Mouse (Mus musculus) left cerebral cortex, adult 6 months (tissue): ENCODE measurements around the gene Mtmr10. TPM values are rescaled to one million over a fixed set of nuclear protein-coding genes. Genes with fewer than 3 reads are reported as not detected.

Experiments
- long read RNA-seq, 2 experiments: library from polyadenylated mRNA; unstranded; transcript quantifications; one replicate each; pipeline ENCODE4 v2.0.0; 2019 to 2020
- polyA plus RNA-seq: library from polyadenylated mRNA; unstranded; fragments of <200 nt; fragmentation: Nextera tagmentation; gene quantifications from 2 replicates; pipeline ENCODE4 v1.2.3, GENCODE M21; 2021

Mtmr10 gene
- 2.9 and 3.4 TPM in 2 replicates for polyA plus RNA-seq
- long read RNA-seq, experiment 1, full-length matches to known transcripts: 24 of 42 reads
- long read RNA-seq, experiment 1, partial matches to known transcripts: 5 of 42 reads
- long read RNA-seq, experiment 1, other reads (novel, unspliced or antisense): 13 of 42 reads
- long read RNA-seq, experiment 2, partial matches to known transcripts: 2 of 5 reads
- long read RNA-seq, experiment 2, other reads (novel, unspliced or antisense): 3 of 5 reads

GRCm38 (mm10) chr7:64287414-64288091 is at the start of gene Mtmr10:
Gene Mtmr10, plus strand, starts transcription at chr7:64287653.

GRCm38 (mm10) chr7:64373830-64374562 is 86.5 kb downstream of the Mtmr10 start, which contains the start of gene Fan1:
Gene Fan1, minus strand, starts transcription at chr7:64374095.

Other genes starting within 250 kb of the Mtmr10 start
- 0.21 and 1.0 TPM in 2 replicates for gene Trpm1, start 133.8 kb upstream of the Mtmr10 start, polyA plus RNA-seq
- gene Fan1, start 86.4 kb downstream of the Mtmr10 start, polyA plus RNA-seq: 0.39 and 0.63 TPM in 2 replicates
- gene Mphosph10, start 104.6 kb downstream of the Mtmr10 start, polyA plus RNA-seq: 11.2 and 13.5 TPM in 2 replicates
- gene Mcee, start 105.0 kb downstream of the Mtmr10 start, polyA plus RNA-seq: 127 and 174 TPM in 2 replicates
- gene Apba2, start 214.1 kb downstream of the Mtmr10 start, polyA plus RNA-seq: 110 and 169 TPM in 2 replicates